Mouse (Mus musculus) small intestine, adult 2 months (tissue): Measurements from ENCODE around the gene Dlk2. TPM values are rescaled to one million over a fixed set of nuclear protein-coding genes. Genes with fewer than 3 reads are reported as not detected.

ENCODE experiments used
- H3K27ac ChIP-seq: fragments of 200-500 bp; 2 replicates; pipeline ENCODE4 v1.5.1; 2012; ENCODE audit warnings: low read depth, low read length, control low read depth, inconsistent platforms; ENCODE audit not compliant: insufficient read depth
- H3K27me3 ChIP-seq: fragments of 200-500 bp; 2 replicates; pipeline ENCODE4 v1.6.1; 2012; ENCODE audit warnings: mild to moderate bottlenecking, moderate library complexity, low read length, inconsistent platforms; ENCODE audit not compliant: control insufficient read depth, insufficient read depth
- H3K36me3 ChIP-seq: fragments of 200-500 bp; 2 replicates; pipeline ENCODE4 v1.6.1; 2012; ENCODE audit warnings: mild to moderate bottlenecking, low read length, control low read depth, inconsistent platforms; ENCODE audit not compliant: control insufficient read depth, insufficient read depth
- H3K4me1 ChIP-seq: fragments of 200-500 bp; 2 replicates; pipeline ENCODE4 v1.6.1; 2012; ENCODE audit warnings: low read length, inconsistent platforms, mixed read lengths; ENCODE audit not compliant: control insufficient read depth, insufficient read depth, insufficient read length
- H3K4me3 ChIP-seq: fragments of 200-500 bp; 2 replicates; pipeline ENCODE4 v1.5.1; 2012; ENCODE audit warnings: low read depth, mild to moderate bottlenecking, control low read depth, inconsistent platforms, low read length, moderate library complexity
- CTCF ChIP-seq: fragments of 200-500 bp; IDR thresholded peaks from 2 replicates; pipeline ENCODE4 v1.5.1; 2012; ENCODE audit warnings: low read depth, mild to moderate bottlenecking, control low read depth, inconsistent platforms, low read length, moderate library complexity, mixed read lengths; ENCODE audit not compliant: insufficient replicate concordance, insufficient read length; ENCODE audit errors: extremely low read depth
- POLR2A ChIP-seq: fragments of 200-500 bp; IDR thresholded peaks from 2 replicates; pipeline ENCODE4 v1.6.1; 2012; ENCODE audit warnings: low read depth, mild to moderate bottlenecking, control low read depth, inconsistent platforms, low read length, moderate library complexity
- WGBS: fragments of 180-500 bp; shearing (Covaris S2); methylation state at CpG from one replicate; pipeline ENCODE4 v1.1.7; 2018; 5-methylcytosine and 5-hydroxymethylcytosine counted together
- polyA plus RNA-seq: library from polyadenylated mRNA; depleted of rRNA; stranded (reverse); fragments of >200 nt; gene quantifications from 2 replicates; pipeline ENCODE4 v1.2.3, GENCODE M21; 2012

The Dlk2 gene
- polyA plus RNA-seq, 1 experiment: 1.0 TPM

DNA sequence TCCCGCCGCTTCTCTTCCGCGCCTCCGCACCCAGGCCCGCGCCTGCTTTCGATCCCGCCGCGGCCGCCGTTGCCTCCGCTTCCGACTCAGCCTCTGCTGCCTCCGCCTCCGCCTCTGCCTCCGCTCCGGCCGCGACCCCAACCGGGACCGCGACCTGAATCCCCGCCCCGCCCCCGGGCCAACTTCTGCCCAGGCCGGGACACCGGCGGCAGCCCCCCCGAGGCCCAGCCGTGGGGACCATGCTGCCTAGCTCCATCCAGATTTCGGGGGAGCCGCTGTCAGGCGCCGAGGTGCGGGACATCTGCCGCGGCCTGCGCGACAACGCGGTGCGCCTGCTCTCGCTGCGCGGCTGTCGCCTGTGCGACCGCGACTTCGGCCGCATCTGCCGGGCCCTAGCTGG is 43.1 kb upstream of the Dlk2 start:
- TF ChIP-seq POLR2A: no peak
- no peak for TF ChIP-seq CTCF
- peaks cover 12% of the 10 kb centered on the region for H3K27me3 ChIP-seq
- WGBS: under 1% methylated on average over 54 of the region's 54 CpGs
- peaks cover 42% of the 10 kb centered on the region for H3K36me3 ChIP-seq
- peak overlapping the region; percentile 65 for H3K4me3 ChIP-seq
- H3K27ac ChIP-seq: no peak overlapping the region
- peaks cover 10% of the 10 kb centered on the region for H3K4me1 ChIP-seq

DNA sequence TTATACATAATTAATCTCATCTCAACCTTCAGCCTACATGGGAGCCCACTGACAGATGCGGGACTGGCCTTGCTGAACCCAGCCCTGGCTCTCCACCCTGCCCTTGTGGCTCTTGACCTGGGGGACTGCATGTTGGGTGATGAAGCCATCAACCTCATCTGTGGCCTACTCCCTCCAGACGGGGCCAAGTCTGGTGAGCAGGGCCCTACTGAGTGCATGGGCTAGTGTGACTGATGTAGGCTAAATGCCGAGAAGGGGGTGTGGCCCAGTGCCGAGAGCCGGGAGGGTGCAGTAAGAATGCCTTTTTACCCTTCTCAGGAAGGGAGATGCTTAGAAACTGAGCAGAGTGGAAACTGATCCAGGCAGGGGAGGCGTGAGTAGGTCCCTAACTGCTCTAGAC is 42.1 kb upstream of the Dlk2 start:
- no peak overlapping the region for H3K4me3 ChIP-seq
- WGBS: 29% methylated on average over 6 of the region's 6 CpGs
- no peak for TF ChIP-seq CTCF
- TF ChIP-seq POLR2A: no peak
- peaks cover 12% of the 10 kb centered on the region for H3K27me3 ChIP-seq
- H3K27ac ChIP-seq: no peak overlapping the region
- peaks cover 10% of the 10 kb centered on the region for H3K4me1 ChIP-seq
- peaks cover 43% of the 10 kb centered on the region for H3K36me3 ChIP-seq

DNA sequence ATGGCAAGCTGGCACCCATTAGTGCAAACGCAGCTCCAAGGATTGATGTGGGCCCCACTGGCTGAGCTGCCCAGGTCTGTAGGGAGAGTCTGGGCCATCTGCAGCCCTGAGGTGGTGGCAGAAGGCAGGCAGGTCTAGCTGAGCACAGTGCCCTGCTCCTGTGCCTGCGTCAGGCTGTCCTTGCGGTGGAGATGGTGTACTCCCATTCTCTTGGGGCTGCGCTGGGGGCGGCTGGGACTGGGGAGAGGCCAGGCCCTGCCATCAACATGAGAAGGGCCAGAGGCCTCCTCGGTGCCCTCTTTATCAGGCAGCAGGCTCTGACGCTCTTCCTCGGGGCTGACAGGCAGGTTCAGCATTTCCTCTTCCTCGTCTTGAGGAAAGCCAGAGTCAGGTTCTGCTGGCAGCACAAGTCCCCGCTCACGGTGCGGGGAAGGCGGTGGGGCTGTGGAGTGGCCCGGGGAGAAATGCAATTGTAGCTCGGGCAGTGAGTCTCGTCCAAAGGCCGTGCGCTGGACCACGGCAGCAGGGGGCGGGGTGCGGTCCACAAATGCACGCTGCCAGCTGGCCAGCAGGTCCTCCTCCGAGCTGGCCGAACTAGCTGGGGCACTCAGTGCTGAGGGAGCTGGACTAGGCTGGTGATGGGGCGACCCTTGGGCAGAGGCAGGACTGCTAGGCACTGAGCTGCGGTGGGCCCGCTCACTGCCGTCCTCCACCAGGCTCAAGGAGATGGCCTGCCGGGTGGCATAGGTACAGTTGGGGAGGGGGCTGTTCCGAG is 38.8 kb upstream of the Dlk2 start:
- Histone ChIP-seq H3K36me3 (peaks cover 54% of the 10 kb centered on the region), H3K27me3 (peaks cover 12% of the 10 kb centered on the region), H3K27ac (no peak overlapping the region), H3K4me3 (no peak overlapping the region), H3K4me1 (peaks cover 8% of the 10 kb centered on the region)
- 87% methylated on average over 30 of the region's 30 CpGs for WGBS
- TF ChIP-seq CTCF: no peak
- TF ChIP-seq POLR2A: no peak

DNA sequence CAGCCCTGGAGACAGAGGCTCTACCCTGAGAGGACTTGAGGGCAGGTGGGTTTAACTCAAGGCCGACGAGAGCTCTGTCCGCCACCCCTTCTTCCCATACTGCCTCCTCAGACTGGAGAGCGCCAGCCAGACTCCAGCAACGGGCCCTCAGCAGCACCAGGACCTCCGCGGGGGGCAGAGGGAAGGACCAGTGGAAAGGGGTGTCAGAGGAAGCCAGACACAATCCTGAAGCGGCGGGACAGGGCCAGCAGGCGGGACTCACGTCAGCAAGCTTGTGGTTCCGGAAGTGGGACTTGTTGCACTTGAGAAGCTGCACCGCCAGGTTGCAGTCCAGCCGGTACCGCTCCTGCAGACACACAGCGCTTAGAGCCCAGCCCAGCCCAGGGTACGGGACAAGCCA is 37.5 kb upstream of the Dlk2 start:
- peaks cover 3% of the 10 kb centered on the region; the same call in 1 of the 2 replicates for H3K27me3 ChIP-seq
- no peak overlapping the region for H3K27ac ChIP-seq
- no peak overlapping the region for H3K4me3 ChIP-seq
- H3K4me1 ChIP-seq: no peaks in the 10 kb centered on the region
- peaks cover 66% of the 10 kb centered on the region for H3K36me3 ChIP-seq
- 91% methylated on average over 17 of the region's 17 CpGs for WGBS
- no peak for TF ChIP-seq CTCF
- TF ChIP-seq POLR2A: no peak

DNA sequence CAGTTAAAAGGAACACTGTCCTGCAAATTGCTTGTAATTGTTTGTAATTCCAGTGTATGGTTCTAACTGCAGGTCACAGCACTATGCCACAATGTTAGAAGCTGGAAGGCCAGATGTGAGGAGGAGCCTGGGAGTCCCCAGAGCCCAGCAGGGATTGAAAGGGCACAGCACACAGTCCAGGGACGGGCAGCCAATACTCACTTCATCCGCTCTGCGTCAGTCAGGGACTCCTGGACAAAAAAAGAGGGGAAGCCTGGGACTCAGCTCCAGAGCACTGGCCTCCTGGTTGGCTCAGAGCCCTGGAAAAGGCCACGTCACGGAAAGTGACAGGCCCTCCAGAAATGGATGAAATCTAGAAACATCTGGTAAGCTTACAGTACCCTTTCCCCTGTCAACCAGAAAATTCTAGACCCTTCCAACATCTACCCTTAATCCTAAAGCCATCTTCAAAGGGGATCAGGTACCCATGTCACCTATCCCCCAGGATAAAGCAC is 35.0 kb upstream of the Dlk2 start:
- Histone ChIP-seq H3K4me1 (peaks cover 12% of the 10 kb centered on the region), H3K4me3 (no peak overlapping the region), H3K27me3 (no peaks in the 10 kb centered on the region), H3K36me3 (peaks cover 81% of the 10 kb centered on the region), H3K27ac (no peak overlapping the region)
- TF ChIP-seq CTCF (no peak), POLR2A (no peak)
- 94% methylated on average over 5 of the region's 5 CpGs for WGBS

DNA sequence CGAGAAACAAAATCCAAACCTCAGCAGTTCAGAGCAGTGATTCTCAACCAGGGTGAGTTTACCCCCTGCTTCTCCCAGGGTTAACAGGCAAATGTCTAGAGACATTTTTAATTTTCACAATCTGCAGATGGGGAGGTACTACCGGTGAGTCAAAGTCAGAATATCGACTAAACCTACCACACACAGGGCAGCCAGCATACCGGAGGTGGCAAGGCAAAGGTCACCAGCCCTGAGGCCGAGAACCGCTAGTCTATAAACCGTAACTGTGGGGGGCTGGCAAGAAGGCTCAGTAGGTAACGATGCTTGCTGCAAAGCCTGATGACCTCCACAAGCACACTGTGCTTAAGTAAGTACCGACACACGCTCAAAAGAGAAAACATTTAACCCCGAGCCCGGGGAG is 31.7 kb upstream of the Dlk2 start:
- no peak for TF ChIP-seq POLR2A
- Histone ChIP-seq H3K4me1 (peaks cover 31% of the 10 kb centered on the region), H3K27me3 (no peaks in the 10 kb centered on the region), H3K36me3 (peaks cover 54% of the 10 kb centered on the region), H3K4me3 (no peak overlapping the region), H3K27ac (no peak overlapping the region)
- WGBS: 83% methylated on average over 12 of the region's 12 CpGs

DNA sequence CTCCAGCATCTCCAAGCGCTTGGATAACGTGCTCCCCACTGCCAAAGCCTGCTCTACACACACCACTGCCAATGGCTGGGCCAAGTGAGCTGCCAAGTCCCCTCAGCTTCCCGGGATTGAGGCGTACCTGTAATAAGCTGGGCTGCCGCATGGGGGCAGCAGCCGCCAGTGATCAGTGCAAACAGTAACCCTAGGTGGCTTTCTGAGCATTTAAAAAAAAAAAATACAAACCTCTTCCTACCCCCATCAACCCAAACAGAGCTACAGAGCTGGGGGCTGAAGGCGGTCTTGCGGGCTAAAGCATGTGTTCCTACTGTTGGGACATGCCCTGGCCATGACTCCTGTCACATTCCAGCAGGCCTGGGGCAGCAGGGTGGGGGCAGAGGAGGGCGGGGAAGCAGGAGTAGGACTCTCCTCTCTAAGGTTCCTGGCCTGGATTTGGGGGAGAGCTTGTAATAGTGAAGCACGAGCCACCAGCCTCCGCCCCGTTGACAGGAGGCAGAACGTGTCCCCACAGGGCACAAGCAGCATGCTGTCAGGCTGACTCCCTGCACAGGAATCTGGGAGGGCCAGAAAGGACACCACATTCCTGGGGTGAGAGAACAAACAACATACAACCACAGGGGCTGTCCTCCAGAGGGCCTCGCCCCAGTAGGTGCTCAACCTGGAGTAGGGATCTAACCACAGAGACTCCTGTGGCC is 31.2 kb upstream of the Dlk2 start:
- H3K27ac ChIP-seq: peak overlapping the region; percentile 42; the same call in 1 of the 2 replicates

More for the DNA sequence above, 31.2 kb upstream of the Dlk2 start:
- WGBS: 35% methylated on average over 14 of the region's 14 CpGs
- Histone ChIP-seq H3K4me1 (peaks cover 34% of the 10 kb centered on the region), H3K36me3 (peaks cover 50% of the 10 kb centered on the region), H3K27me3 (no peaks in the 10 kb centered on the region), H3K4me3 (no peak overlapping the region)
- peak; percentile 28; the same call in 1 of the 2 replicates for TF ChIP-seq POLR2A
- TF ChIP-seq CTCF: peak; percentile 95; the same call in 1 of the 2 replicates
